ENCODE assay signal across 14 mouse cellular contexts in genomic region chr11:36121410-36121929, GRCm38 (mm10).
A peak's percentile ranks its signal among the peaks of the same experiment; 100 is the strongest.
DNase-seq lines count a peak whose midpoint lies in the region; ATAC-seq and TF ChIP-seq lines count a peak whose summit lies in the region.
"Had no signal": no experiment of that assay in that cellular context is flagged by ENCODE, and none has a peak within 500 bp of the region (broad histone marks: within the 10 kb centered on the region; RNA-seq: fewer than 3 reads in every experiment).

No protein-coding gene starts in this region.

- H3K36me3 ChIP-seq in midbrain, embryonic 10.5 days = no peaks in the 10 kb centered on the region
- H3K36me3 ChIP-seq in neural tube, embryonic 15.5 days = no peaks in the 10 kb centered on the region
- H3K36me3 ChIP-seq: embryonic facial prominence, embryonic 15.5 days; liver, embryonic 15.5 days had no signal

- H3K9ac ChIP-seq in neural tube, embryonic 15.5 days (replicated peaks) = no peak overlapping the region
- H3K9ac ChIP-seq: embryonic facial prominence, embryonic 15.5 days; liver, embryonic 15.5 days had no signal

- H3K27ac ChIP-seq in layer of hippocampus, adult 2 months = peak overlapping the region; percentile 92
- peak overlapping the region; percentile 73 for H3K27ac ChIP-seq in midbrain, embryonic 10.5 days (replicated peaks)
- H3K27ac ChIP-seq in neural tube, embryonic 15.5 days (replicated peaks) = peak overlapping the region; percentile 68
- H3K27ac ChIP-seq: embryonic facial prominence, embryonic 15.5 days; gastrocnemius, adult 2 months; liver, embryonic 15.5 days had no signal

- peak; percentile 46; the same call in 1 of the 2 replicates for ATAC-seq in neural tube, embryonic 15.5 days (ENCODE audit: low FRiP score)
- ATAC-seq: Patski had no signal

- H3K9me3 ChIP-seq in midbrain, embryonic 10.5 days (replicated peaks) = no peaks in the 10 kb centered on the region
- no peaks in the 10 kb centered on the region for H3K9me3 ChIP-seq in neural tube, embryonic 15.5 days (replicated peaks)
- H3K9me3 ChIP-seq: embryonic facial prominence, embryonic 15.5 days; liver, embryonic 15.5 days had no signal

- no peak for DNase-seq in layer of hippocampus, adult 2 months (ENCODE audit: low spot score in 2 of 2)
- DNase-seq in layer of hippocampus, postnatal 25 days (ENCODE audit: extremely low spot score in 1 of 2, low spot score in 1 of 2) = no peak
- peak; percentile 9 for DNase-seq in forelimb bud, embryonic 11.5 days (ENCODE audit: low read depth, low spot score)
- DNase-seq in midbrain, embryonic 10.5 days (ENCODE audit: low spot score) = no peak
- no peak for DNase-seq in cerebellum, postnatal 10 days
- no peak for DNase-seq in gastrocnemius, postnatal 25 days
- DNase-seq: adrenal gland, adult 2 months; cerebellum, postnatal 36 days; gastrocnemius, adult 2 months; lung, postnatal 36 days had no signal

- no peak overlapping the region; the same call in 1 of the 2 replicates for H3K4me2 ChIP-seq in neural tube, embryonic 15.5 days
- H3K4me2 ChIP-seq: embryonic facial prominence, embryonic 15.5 days; liver, embryonic 15.5 days had no signal

- peaks cover 32% of the 10 kb centered on the region for H3K4me1 ChIP-seq in midbrain, embryonic 10.5 days
- H3K4me1 ChIP-seq in neural tube, embryonic 15.5 days = peaks cover 25% of the 10 kb centered on the region
- H3K4me1 ChIP-seq: liver, embryonic 15.5 days had no signal

- WGBS in midbrain, embryonic 10.5 days = 62% methylated on average over 8 of the region's 8 CpGs
- 21% methylated on average over 8 of the region's 8 CpGs for WGBS in neural tube, embryonic 15.5 days

- no peak for TF ChIP-seq CTCF in layer of hippocampus, adult 2 months (conservative IDR thresholded peaks at IDR 0.05)

- peaks cover 13% of the 10 kb centered on the region for H3K27me3 ChIP-seq in midbrain, embryonic 10.5 days (ENCODE audit: low read depth, poor library complexity, severe bottlenecking)
- H3K27me3 ChIP-seq in neural tube, embryonic 15.5 days (replicated peaks) = no peaks in the 10 kb centered on the region
- H3K27me3 ChIP-seq: embryonic facial prominence, embryonic 15.5 days; liver, embryonic 15.5 days had no signal

- no peak overlapping the region for H3K4me3 ChIP-seq in layer of hippocampus, adult 2 months
- H3K4me3 ChIP-seq in midbrain, embryonic 10.5 days = no peak overlapping the region
- no peak overlapping the region for H3K4me3 ChIP-seq in neural tube, embryonic 15.5 days (replicated peaks)
- H3K4me3 ChIP-seq: embryonic facial prominence, embryonic 15.5 days; gastrocnemius, adult 2 months; liver, embryonic 15.5 days had no signal
